Mouse (Mus musculus): ENCODE results near the gene AC170998.1.
A peak's percentile ranks its signal among the peaks of the same experiment; 100 is the strongest.
"Not testable (repeated sequence)": the region's sequence is repeated elsewhere in the genome, so short reads cannot be mapped to it uniquely, and the experiment has no call there.

The AC170998.1 gene

GRCm38 (mm10) chr17:28757470-28757869 lies 31.6 kb downstream of the AC170998.1 start:
- no peak for DNase-seq (ENCODE audit: low spot score in 2 of 2)

- DNase-seq (ENCODE audit: low spot score in 2 of 2) = no peak
Measured at GRCm38 (mm10) chr17:28760736-28761312, 34.9 kb downstream of the AC170998.1 start.

DNA sequence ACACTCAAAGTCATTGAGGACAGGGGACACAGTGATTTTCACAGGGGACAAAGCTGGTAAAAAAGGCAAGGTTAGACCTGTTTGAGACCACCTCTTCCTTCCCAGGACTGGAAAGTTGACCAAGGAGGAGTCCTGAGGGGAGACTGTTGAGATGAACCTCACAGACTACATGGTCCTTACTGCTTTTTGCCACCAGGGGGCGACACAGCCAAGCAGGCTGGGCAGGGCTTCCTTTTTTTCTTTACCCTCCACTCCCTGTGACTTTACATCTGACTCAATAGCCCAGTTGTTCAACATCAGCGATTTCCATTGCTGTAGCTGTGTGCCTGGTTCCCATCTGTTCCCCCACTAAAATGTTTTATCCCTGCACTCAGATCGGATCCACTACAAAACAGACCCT lies 36.0 kb downstream of the AC170998.1 start:
- peak; percentile 54 to 63 for DNase-seq (ENCODE audit: low spot score in 2 of 2)

DNA sequence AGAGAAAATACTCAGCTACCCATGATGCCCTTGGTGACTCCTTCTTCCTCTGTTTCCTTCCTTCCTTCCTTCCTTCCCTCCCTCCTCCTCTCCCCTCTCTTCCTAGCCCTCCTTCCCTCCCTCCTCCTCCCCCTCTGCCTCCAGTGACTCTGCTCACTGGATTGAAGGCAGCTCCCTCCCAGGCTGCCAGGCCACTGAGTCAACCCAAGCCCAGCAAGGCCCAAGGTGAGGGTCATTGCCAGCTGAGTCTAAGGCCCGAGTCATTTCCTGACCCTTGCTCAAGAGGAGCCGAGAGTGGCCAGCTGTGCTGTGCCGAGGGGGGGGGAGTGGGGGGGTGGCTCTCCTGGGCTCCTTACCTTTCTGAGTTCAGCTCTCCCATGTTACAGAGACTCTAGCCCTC lies 40.3 kb downstream of the AC170998.1 start:
- no peak for DNase-seq (ENCODE audit: low spot score in 2 of 2)

DNA sequence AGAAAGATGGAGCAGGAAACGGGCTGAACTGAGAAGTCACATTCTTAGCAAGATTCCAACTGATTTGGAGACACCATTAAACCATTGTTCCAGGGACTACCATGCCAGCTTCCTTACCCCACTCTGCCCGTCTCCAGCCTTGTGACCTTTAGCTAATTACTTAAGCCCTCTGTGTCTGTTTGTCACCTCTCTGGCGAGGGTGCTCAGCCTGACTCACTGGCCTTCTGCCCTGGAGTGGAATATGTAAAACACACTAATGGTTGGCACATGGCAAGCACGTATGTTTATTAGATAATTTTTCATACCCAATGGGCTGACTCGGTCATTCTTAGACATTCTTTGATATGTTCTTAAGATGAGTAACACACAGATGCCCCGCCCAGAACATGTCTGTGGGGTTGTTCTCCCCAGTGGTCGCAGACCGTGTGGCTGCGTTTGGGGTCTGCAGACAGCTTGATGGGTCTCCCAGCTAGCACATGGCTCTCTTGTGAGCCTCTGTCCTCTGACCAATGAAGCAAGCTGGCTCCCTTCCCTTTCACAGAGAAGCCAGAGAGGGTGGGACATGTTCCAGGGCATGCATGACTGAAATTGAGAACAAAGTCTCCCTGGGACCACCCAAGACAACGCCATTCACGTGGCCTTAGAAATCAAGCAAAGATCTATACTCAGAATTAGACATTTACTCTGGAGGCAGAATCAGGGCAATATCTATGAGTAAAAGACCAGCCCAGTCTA lies 41.1 kb downstream of the AC170998.1 start:
- DNase-seq (ENCODE audit: low spot score in 2 of 2) = no peak

DNA sequence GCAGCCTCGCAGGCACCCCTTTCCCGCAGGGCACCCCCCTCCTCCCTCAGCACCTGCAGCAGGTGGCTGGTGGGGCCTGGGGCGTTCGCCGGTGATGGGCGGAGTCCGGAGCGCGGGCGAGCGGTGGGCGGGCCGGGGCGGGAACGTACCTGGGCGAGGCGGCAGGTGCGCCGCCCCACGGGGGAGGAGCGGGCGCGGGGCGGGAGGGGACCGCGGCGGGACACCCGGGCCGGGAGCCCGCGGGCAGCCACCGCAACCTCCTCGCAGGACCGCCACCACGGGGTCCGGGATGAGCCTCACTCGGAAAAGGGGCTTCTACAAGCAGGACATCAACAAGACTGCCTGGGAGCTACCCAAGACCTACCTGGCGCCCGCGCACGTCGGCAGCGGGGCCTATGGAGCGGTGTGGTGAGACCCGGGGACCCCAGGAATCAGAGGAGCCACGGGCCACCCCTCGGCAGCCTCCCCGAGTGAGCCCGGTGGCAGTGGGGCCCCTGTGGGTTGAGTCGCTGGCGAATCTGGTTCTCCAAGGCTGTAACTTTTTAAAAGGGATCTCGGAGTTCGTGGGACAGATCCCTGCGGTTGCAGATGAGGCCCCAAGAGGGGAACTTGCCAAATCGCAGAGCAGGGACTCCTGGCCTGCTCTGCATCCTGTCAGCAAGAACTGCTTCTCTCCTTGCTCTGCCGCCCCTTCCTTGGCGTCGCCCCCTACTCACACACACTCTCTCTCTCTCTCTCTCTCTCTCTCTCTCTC lies 43.4 kb downstream of the AC170998.1 start, which contains the start of gene Mapk13:
Gene Mapk13 (plus strand): TSS at position 177 of the 754 bp plus-strand sequence.
- DNase-seq (ENCODE audit: low spot score in 2 of 2) = no peak

DNA sequence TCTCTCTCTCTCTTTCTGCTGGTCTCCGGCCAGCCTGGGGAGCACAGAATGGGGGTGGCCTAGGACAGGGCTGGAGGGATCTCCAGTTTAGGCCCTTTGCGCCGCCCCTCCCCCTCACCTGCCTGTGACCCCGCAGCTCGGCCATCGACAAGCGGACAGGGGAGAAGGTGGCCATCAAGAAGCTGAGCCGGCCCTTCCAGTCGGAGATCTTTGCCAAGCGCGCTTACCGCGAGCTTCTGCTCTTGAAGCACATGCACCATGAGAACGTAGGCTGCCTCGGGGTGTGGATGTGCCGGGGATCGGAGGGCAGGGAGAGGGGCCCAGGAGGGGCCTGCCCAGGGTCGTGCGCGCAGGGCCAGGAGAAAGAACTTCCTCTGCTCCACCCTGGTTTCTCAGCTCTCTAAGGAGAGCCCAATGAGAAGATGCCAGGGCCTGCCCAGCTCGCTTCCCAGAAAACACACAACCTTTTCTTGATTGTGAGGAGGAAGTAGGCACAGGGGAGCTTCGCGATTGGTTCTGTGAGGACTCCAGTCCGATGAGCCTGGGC lies 44.1 kb downstream of the AC170998.1 start:
- DNase-seq (ENCODE audit: low spot score in 2 of 2) = no peak

GRCm38 (mm10) chr17:28771289-28771688 lies 45.4 kb downstream of the AC170998.1 start:
- no peak for DNase-seq (ENCODE audit: low spot score in 2 of 2)

DNA sequence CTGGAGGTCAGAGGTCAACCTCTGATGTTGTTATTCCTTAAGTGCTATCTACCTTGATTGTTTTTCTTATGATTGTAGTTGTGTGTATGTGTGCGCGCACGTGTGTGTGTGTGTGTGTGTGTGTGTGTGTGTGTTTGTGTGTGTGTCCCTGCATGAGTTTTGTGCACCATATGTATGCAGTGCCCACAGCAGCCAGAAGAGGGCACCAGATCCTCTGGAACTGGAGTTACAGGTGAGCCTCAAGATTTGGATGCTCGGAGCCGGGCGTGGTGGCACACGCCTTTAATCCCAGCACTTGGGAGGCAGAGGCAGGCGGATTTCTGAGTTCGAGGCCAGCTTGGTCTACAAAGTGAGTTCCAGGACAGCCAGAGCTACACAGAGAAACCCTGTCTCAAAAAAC lies 48.4 kb downstream of the AC170998.1 start:
- DNase-seq (ENCODE audit: low spot score in 2 of 2) = not testable (repeated sequence)

GRCm38 (mm10) chr17:28775161-28775560 lies 49.3 kb downstream of the AC170998.1 start:
- DNase-seq (ENCODE audit: low spot score in 2 of 2) = no peak

All from frontal cortex, postnatal 25 days (tissue).